ENCODE assay signal across 9 mouse cellular contexts in the genomic region with DNA sequence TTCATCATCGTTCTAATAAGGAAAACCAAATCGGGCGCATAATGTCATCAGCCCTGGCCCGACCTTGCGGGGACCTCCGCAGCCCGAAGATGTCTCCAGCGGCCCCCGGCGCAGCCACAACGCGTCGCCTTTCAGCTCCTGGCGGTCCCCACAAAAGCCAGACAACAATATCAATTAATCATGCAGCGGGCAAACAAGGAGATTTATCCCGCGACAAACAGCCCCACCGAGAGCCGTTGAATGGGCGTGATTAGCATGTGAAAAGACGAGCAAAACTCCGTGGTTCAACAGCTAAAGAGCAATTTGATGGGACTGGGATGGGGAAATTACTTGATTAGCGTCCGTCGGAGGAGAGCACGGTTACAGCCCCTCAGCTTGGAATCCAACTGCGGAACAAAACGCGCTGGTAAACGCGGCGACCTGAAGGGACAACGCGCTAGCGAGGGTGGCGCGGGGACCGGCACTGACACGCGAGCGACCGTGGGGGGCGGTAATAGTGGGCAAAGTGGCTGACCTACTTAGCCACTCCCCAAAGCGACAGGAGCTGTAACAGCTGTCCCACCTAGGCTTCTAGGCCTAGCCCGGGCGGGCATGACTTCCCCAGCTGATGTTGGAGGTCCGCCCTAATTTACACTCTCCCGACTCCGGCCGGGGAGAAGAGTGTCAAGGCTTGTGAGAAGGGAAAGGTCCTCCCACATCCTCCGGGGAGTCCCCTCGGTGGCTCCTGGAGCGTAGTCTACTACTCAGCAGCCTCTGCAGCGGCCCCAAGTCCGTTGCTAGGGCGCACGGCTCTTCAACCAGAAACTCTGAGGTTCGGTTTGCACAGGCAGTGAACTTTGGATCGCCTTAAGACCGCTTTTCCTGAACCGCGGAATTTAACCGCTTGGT. TPM values are rescaled to one million over a fixed set of nuclear protein-coding genes. Genes with fewer than 3 reads are reported as not detected.
DNase-seq lines count a peak whose midpoint lies in the region; ATAC-seq and TF ChIP-seq lines count a peak whose summit lies in the region.
"Had no signal": no experiment of that assay in that cellular context is flagged by ENCODE, and none has a peak within 500 bp of the region (broad histone marks: within the 10 kb centered on the region; RNA-seq: fewer than 3 reads in every experiment).

No protein-coding gene starts in this region.

- no peak for TF ChIP-seq CTCF in hindbrain, postnatal 0 days (IDR thresholded peaks at IDR 0.05; ENCODE audit: low read depth)

- peak overlapping the region; percentile 71 for H3K27ac ChIP-seq in forebrain, embryonic 11.5 days (ENCODE audit: low read depth, low read length)
- peak overlapping the region; percentile 69 for H3K27ac ChIP-seq in hindbrain, postnatal 0 days
- H3K27ac ChIP-seq in liver, embryonic 13.5 days: no peak overlapping the region

- no peaks in the 10 kb centered on the region for H3K9me3 ChIP-seq in forebrain, embryonic 11.5 days (ENCODE audit: control insufficient read depth, low read length)
- H3K9me3 ChIP-seq in hindbrain, postnatal 0 days (ENCODE audit: low read length): no peaks in the 10 kb centered on the region
- no peaks in the 10 kb centered on the region for H3K9me3 ChIP-seq in liver, embryonic 13.5 days (replicated peaks)

- H3K36me3 ChIP-seq in forebrain, embryonic 11.5 days (ENCODE audit: control insufficient read depth, insufficient read depth, low read length): no peaks in the 10 kb centered on the region
- H3K36me3 ChIP-seq in hindbrain, postnatal 0 days (ENCODE audit: insufficient read depth, low read length): no peaks in the 10 kb centered on the region
- H3K36me3 ChIP-seq in liver, embryonic 13.5 days: no peaks in the 10 kb centered on the region

- H3K9ac ChIP-seq in forebrain, embryonic 11.5 days (ENCODE audit: low read length): peak overlapping the region; percentile 37; the same call in 1 of the 2 replicates
- H3K9ac ChIP-seq in hindbrain, postnatal 0 days (replicated peaks; ENCODE audit: low read length): peak overlapping the region; percentile 31; the same call in 1 of the 2 replicates
- no peak overlapping the region for H3K9ac ChIP-seq in liver, embryonic 13.5 days

- peak; percentile 38 for DNase-seq in adrenal gland, adult 2 months
- no peak for DNase-seq in adrenal gland, adult 8-10 months
- DNase-seq in forebrain, embryonic 11.5 days (ENCODE audit: low spot score): peak; percentile 85
- peak; percentile 59 for DNase-seq in hindbrain, postnatal 0 days (ENCODE audit: low spot score)
- DNase-seq in liver, embryonic 13.5 days: no peak
- DNase-seq in retina, postnatal 1 day: peak; percentile 91
- no peak for DNase-seq in testis, postnatal 10 days (ENCODE audit: low spot score)

- H3K4me1 ChIP-seq in forebrain, embryonic 11.5 days (replicated peaks; ENCODE audit: control insufficient read depth, insufficient read depth, low read length): peaks cover 27% of the 10 kb centered on the region
- no peaks in the 10 kb centered on the region for H3K4me1 ChIP-seq in hindbrain, postnatal 0 days (ENCODE audit: insufficient read depth, low read length)
- H3K4me1 ChIP-seq in liver, embryonic 13.5 days (replicated peaks): peaks cover 5% of the 10 kb centered on the region; the same call in 1 of the 2 replicates

- under 1% methylated on average over 63 of the region's 63 CpGs for WGBS in forebrain, embryonic 11.5 days
- WGBS in hindbrain, postnatal 0 days: 1% methylated on average over 62 of the region's 63 CpGs
- 2% methylated on average over 63 of the region's 63 CpGs for WGBS in liver, embryonic 13.5 days (ENCODE audit: insufficient replicate concordance)

- peaks cover 80% of the 10 kb centered on the region for H3K27me3 ChIP-seq in forebrain, embryonic 11.5 days (ENCODE audit: control insufficient read depth, insufficient read depth, low read length)
- peaks cover 68% of the 10 kb centered on the region for H3K27me3 ChIP-seq in hindbrain, postnatal 0 days (ENCODE audit: insufficient read depth, low read length)
- H3K27me3 ChIP-seq in liver, embryonic 13.5 days: peaks cover 91% of the 10 kb centered on the region

- ATAC-seq in CD4-positive, CD25-positive, alpha-beta regulatory T cell, adult 4 months: peak; percentile 56
- ATAC-seq in forebrain, embryonic 11.5 days (replicated peaks; ENCODE audit: low FRiP score): peak; percentile 75
- ATAC-seq in hindbrain, postnatal 0 days: peak; percentile 68
- ATAC-seq in liver, embryonic 13.5 days (ENCODE audit: low read depth): no peak

- H3K4me2 ChIP-seq in forebrain, embryonic 11.5 days (ENCODE audit: low read depth, low read length, severe bottlenecking): peak overlapping the region; percentile 34
- H3K4me2 ChIP-seq in hindbrain, postnatal 0 days (ENCODE audit: low read depth, low read length): peak overlapping the region; percentile 49
- H3K4me2 ChIP-seq in liver, embryonic 13.5 days: peak overlapping the region; percentile 23; the same call in 1 of the 2 replicates

- H3K4me3 ChIP-seq in forebrain, embryonic 11.5 days (ENCODE audit: low read depth, low read length): peak overlapping the region; percentile 20
- H3K4me3 ChIP-seq in hindbrain, postnatal 0 days (ENCODE audit: low read length): peak overlapping the region; percentile 21
- 0 out of 2 replicates have a peak overlapping the region, but pooled peaks have one; percentile 11 for H3K4me3 ChIP-seq in liver, embryonic 13.5 days (replicated peaks)
- H3K4me3 ChIP-seq: erythroblast, embryonic 14.5 days had no signal

RNA-seq across cellular contexts. Expression of gene Kiz, which starts 21.1 kb away (rescaled TPM):
- total RNA-seq in adrenal gland, adult 2 months (2021): 10 to 100 TPM; 48.2 to 50.0 TPM
- polyA plus RNA-seq in adrenal gland, adult 2 months (2012; rRNA removed): 1.5 TPM in 2 replicates
- total RNA-seq in adrenal gland, adult 8-10 months (2022): 10 to 100 TPM; 39.3 to 55.2 (median 50.1) TPM
- 10 to 100 TPM; 20.3 to 28.6 TPM for polyA plus RNA-seq in CD4-positive, CD25-positive, alpha-beta regulatory T cell, adult 4 months (2017; shearing (Covaris generic))
- 28.2 and 29.7 TPM in 2 replicates for polyA plus RNA-seq in forebrain, embryonic 11.5 days (2014; fragmentation: Nextera tagmentation; extraction: Ambion mirVana)
- 6.6 and 6.9 TPM in 2 replicates for total RNA-seq in hindbrain, postnatal 0 days (2014; rRNA removed)
- polyA plus RNA-seq in hindbrain, postnatal 0 days (2015; fragmentation: Nextera tagmentation; extraction: Ambion mirVana): 18.6 and 20.7 TPM in 2 replicates
- 11.0 and 14.1 TPM in 2 replicates for polyA plus RNA-seq in liver, embryonic 13.5 days (2015; fragmentation: Nextera tagmentation; extraction: Ambion mirVana)

Comparison
In these comparisons a context has a peak if more than half of its experiments do, and no peak if none do; other contexts are left out.
1. DNase-seq: peak in adrenal gland, adult 2 months (single experiment), forebrain, embryonic 11.5 days (single experiment), hindbrain, postnatal 0 days (single experiment) and retina, postnatal 1 day (single experiment); none in adrenal gland, adult 8-10 months (single experiment), liver, embryonic 13.5 days (single experiment) and testis, postnatal 10 days (single experiment).
2. Peak in every context shown above with its lines, with median percentiles within 50 percentile points of each other: H3K4me2 ChIP-seq and H3K4me3 ChIP-seq.